Mouse (Mus musculus) spleen, adult 18-20 months (tissue): Measurements from ENCODE around the gene Ccdc88a.

Experiments
- DNase-seq, 2 experiments: peaks; one replicate each; pipeline ENCODE4 v3.0.0; 2022; ENCODE audit warnings: mixed read lengths in 2 of 2

The Ccdc88a gene

GRCm38 (mm10) chr11:29549425-29549778 is 175.9 kb downstream of the Ccdc88a start:
- no peak for DNase-seq
